Mouse (Mus musculus) bone marrow macrophage, adult 2 months (primary cell): ENCODE measurements around the gene Myo1h.

Experiments
- CTCF ChIP-seq: IDR thresholded peaks from 2 replicates; pipeline ENCODE4 v1.5.1; 2012; ENCODE audit warnings: low read depth, mild to moderate bottlenecking, low read length, moderate library complexity
- POLR2A ChIP-seq: IDR thresholded peaks from 2 replicates; pipeline ENCODE4 v1.6.1; 2012; ENCODE audit warnings: mild to moderate bottlenecking, low read depth, low read length, borderline replicate concordance

DNA sequence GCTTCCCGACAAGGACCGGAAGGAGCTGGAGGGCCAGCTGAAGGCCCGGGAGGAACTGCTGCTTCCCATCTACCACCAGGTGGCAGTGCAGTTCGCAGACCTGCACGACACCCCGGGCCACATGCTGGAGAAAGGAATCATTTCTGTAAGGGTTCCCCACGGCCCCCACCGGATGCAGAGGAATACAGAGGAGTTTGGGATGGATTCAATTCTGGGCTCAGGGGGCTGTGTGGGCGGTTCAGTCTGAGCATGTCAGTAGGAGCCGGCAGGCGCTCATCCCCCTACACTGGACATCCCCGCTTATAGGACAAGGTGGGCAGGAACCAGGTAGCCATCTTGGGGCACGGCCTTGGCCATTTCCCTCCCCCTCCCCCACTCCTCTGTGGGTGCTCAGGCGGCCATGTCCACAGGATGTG is 40.8 kb upstream of the Myo1h start:
- TF ChIP-seq POLR2A (no peak), CTCF (peak; percentile 72)
